Mouse (Mus musculus): ENCODE data around the gene Vmn1r171.
"Not testable (repeated sequence)": the region's sequence is repeated elsewhere in the genome, so short reads cannot be mapped to it uniquely, and the experiment has no call there.

The Vmn1r171 gene

GRCm38 (mm10) chr7:23630422-23630821, at the start of gene Vmn1r171:
Gene Vmn1r171 (plus strand): TSS chr7:23630722.
- DNase-seq = no peak

GRCm38 (mm10) chr7:23605875-23606274, 24.6 kb upstream of the Vmn1r171 start, which contains the start of gene Vmn1r170:
Gene Vmn1r170 (plus strand): TSS chr7:23606175.
- DNase-seq = not testable (repeated sequence)

GRCm38 (mm10) chr7:23658016-23658415, 27.5 kb downstream of the Vmn1r171 start, which contains the start of gene Vmn1r172:
Gene Vmn1r172 (plus strand): TSS chr7:23658316.
- no peak for DNase-seq
